Mouse (Mus musculus) lung, postnatal 0 days (tissue): ENCODE data around the gene Hand1.

Experiments
- CTCF ChIP-seq: IDR thresholded peaks from 2 replicates; pipeline ENCODE4 v1.5.1; 2016; ENCODE audit warnings: antibody characterized with exemption, mild to moderate bottlenecking
- EP300 ChIP-seq: IDR thresholded peaks from 2 replicates; pipeline ENCODE4 v1.6.1; 2016; ENCODE audit warnings: antibody characterized with exemption, mild to moderate bottlenecking, control low read depth

DNA sequence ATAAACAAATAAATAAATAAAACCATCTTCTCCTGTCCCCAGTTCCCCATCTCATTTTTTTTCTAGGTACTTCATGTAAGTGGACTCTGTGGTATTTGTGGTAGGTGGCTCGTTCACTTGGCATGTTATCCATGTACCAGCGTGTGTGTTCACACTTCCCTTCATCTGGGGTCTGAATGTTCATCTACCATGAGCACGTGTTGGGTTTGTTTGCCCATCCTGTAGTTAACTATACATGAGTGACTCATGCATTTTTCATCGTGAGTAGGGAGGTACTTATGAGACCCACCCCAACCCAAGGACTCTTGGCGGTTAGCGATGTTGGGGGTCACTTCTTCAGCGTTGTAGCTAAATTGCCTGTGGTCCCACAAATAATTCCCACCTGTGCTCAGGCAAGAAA lies 29.5 kb upstream of the Hand1 start:
- TF ChIP-seq CTCF, result no peak
- TF ChIP-seq EP300, result peak; percentile 63
